Mouse (Mus musculus): ENCODE data around the gene Bnc2. TPM values are rescaled to one million over a fixed set of nuclear protein-coding genes. Genes with fewer than 3 reads are reported as not detected.

The Bnc2 gene
- polyA plus RNA-seq, 1 experiment from 2014 or later: 18.0 TPM

- ATAC-seq: no peak
- H3K27ac ChIP-seq: no peak overlapping the region
- 74% methylated on average over 4 of the region's 4 CpGs for WGBS
These were observed 221.5 kb downstream of the Bnc2 start for GRCm38 (mm10) chr4:84453586-84453985.

GRCm38 (mm10) chr4:84452642-84453041 lies 222.4 kb downstream of the Bnc2 start:
- H3K4me2 ChIP-seq (replicated peaks): no peak overlapping the region
- no peak for ATAC-seq

More at GRCm38 (mm10) chr4:84453586-84453985, 221.5 kb downstream of the Bnc2 start:
- H3K4me2 ChIP-seq (replicated peaks): no peak overlapping the region
- H3K27me3 ChIP-seq (replicated peaks): no peaks in the 10 kb centered on the region
- no peaks in the 10 kb centered on the region for H3K9me3 ChIP-seq
- no peak overlapping the region for H3K9ac ChIP-seq
- H3K4me3 ChIP-seq (replicated peaks): no peak overlapping the region
- H3K36me3 ChIP-seq: no peaks in the 10 kb centered on the region
- no peaks in the 10 kb centered on the region for H3K4me1 ChIP-seq (replicated peaks)

GRCm38 (mm10) chr4:84449246-84450005 lies 225.6 kb downstream of the Bnc2 start:
- no peak overlapping the region for H3K27ac ChIP-seq
- H3K36me3 ChIP-seq: no peaks in the 10 kb centered on the region
- peak; percentile 80 for ATAC-seq

More at GRCm38 (mm10) chr4:84452642-84453041, 222.4 kb downstream of the Bnc2 start:
- Histone ChIP-seq H3K4me3 (replicated peaks) (no peak overlapping the region), H3K9ac (no peak overlapping the region), H3K4me1 (replicated peaks) (no peaks in the 10 kb centered on the region), H3K27me3 (replicated peaks) (no peaks in the 10 kb centered on the region), H3K9me3 (no peaks in the 10 kb centered on the region), H3K36me3 (no peaks in the 10 kb centered on the region), H3K27ac (no peak overlapping the region)
- 81% methylated on average over 3 of the region's 3 CpGs for WGBS

GRCm38 (mm10) chr4:84433324-84433723 lies 241.8 kb downstream of the Bnc2 start:
- no peak overlapping the region for H3K4me3 ChIP-seq (replicated peaks)
- H3K27ac ChIP-seq: no peak overlapping the region
- H3K4me2 ChIP-seq (replicated peaks): no peak overlapping the region
- no peaks in the 10 kb centered on the region for H3K27me3 ChIP-seq (replicated peaks)
- no peaks in the 10 kb centered on the region for H3K9me3 ChIP-seq
- ATAC-seq: no peak
- 96% methylated on average over 9 of the region's 9 CpGs for WGBS
- H3K36me3 ChIP-seq: no peaks in the 10 kb centered on the region
- no peak overlapping the region for H3K9ac ChIP-seq
- peaks cover 3% of the 10 kb centered on the region; the same call in 1 of the 2 replicates for H3K4me1 ChIP-seq (replicated peaks)

More at GRCm38 (mm10) chr4:84449246-84450005, 225.6 kb downstream of the Bnc2 start:
- Histone ChIP-seq H3K4me2 (replicated peaks) (no peak overlapping the region), H3K9ac (no peak overlapping the region), H3K4me3 (replicated peaks) (no peak overlapping the region), H3K4me1 (replicated peaks) (no peaks in the 10 kb centered on the region), H3K9me3 (no peaks in the 10 kb centered on the region), H3K27me3 (replicated peaks) (no peaks in the 10 kb centered on the region)
- WGBS: 55% methylated on average over 7 of the region's 7 CpGs

- H3K4me1 ChIP-seq (replicated peaks): peaks cover 3% of the 10 kb centered on the region; the same call in 1 of the 2 replicates
These were observed 243.2 kb downstream of the Bnc2 start for GRCm38 (mm10) chr4:84431677-84432515.

GRCm38 (mm10) chr4:84427955-84428354 lies 247.1 kb downstream of the Bnc2 start:
- H3K4me3 ChIP-seq (replicated peaks): no peak overlapping the region
- no peak overlapping the region for H3K27ac ChIP-seq
- ATAC-seq: no peak
- H3K9ac ChIP-seq: no peak overlapping the region
- no peaks in the 10 kb centered on the region for H3K36me3 ChIP-seq
- no peaks in the 10 kb centered on the region for H3K27me3 ChIP-seq (replicated peaks)
- H3K9me3 ChIP-seq: no peaks in the 10 kb centered on the region
- WGBS: 74% methylated on average over 3 of the region's 3 CpGs
- peaks cover 3% of the 10 kb centered on the region; the same call in 1 of the 2 replicates for H3K4me1 ChIP-seq (replicated peaks)
- no peak overlapping the region for H3K4me2 ChIP-seq (replicated peaks)

More at GRCm38 (mm10) chr4:84431677-84432515, 243.2 kb downstream of the Bnc2 start:
- no peaks in the 10 kb centered on the region for H3K27me3 ChIP-seq (replicated peaks)
- no peak overlapping the region for H3K9ac ChIP-seq
- H3K27ac ChIP-seq: no peak overlapping the region
- 60% methylated on average over 6 of the region's 6 CpGs for WGBS
- no peaks in the 10 kb centered on the region for H3K36me3 ChIP-seq
- no peaks in the 10 kb centered on the region for H3K9me3 ChIP-seq
- no peak overlapping the region for H3K4me3 ChIP-seq (replicated peaks)
- H3K4me2 ChIP-seq (replicated peaks): no peak overlapping the region
- 0 out of 2 replicates have a peak, but pooled peaks have one; percentile 43 for ATAC-seq

- WGBS: 92% methylated on average over 2 of the region's 2 CpGs
- ATAC-seq: no peak
- Histone ChIP-seq H3K4me2 (replicated peaks) (no peak overlapping the region), H3K9me3 (no peaks in the 10 kb centered on the region), H3K4me1 (replicated peaks) (peaks cover 8% of the 10 kb centered on the region; the same call in 1 of the 2 replicates), H3K36me3 (no peaks in the 10 kb centered on the region), H3K27ac (no peak overlapping the region), H3K9ac (no peak overlapping the region), H3K4me3 (replicated peaks) (no peak overlapping the region), H3K27me3 (replicated peaks) (no peaks in the 10 kb centered on the region)
These were observed 263.6 kb downstream of the Bnc2 start for GRCm38 (mm10) chr4:84411431-84411830.

GRCm38 (mm10) chr4:84407328-84408028 lies 267.6 kb downstream of the Bnc2 start:
- Histone ChIP-seq H3K9me3 (no peaks in the 10 kb centered on the region), H3K27me3 (replicated peaks) (no peaks in the 10 kb centered on the region), H3K36me3 (no peaks in the 10 kb centered on the region), H3K27ac (no peak overlapping the region), H3K4me3 (replicated peaks) (no peak overlapping the region), H3K4me2 (replicated peaks) (no peak overlapping the region), H3K4me1 (replicated peaks) (peaks cover 11% of the 10 kb centered on the region; the same call in 1 of the 2 replicates), H3K9ac (no peak overlapping the region)
- 34% methylated on average over 6 of the region's 6 CpGs for WGBS
- no peak; the same call in 1 of the 2 replicates for ATAC-seq

GRCm38 (mm10) chr4:84403356-84404145 lies 271.5 kb downstream of the Bnc2 start:
- Histone ChIP-seq H3K27ac (no peak overlapping the region), H3K27me3 (replicated peaks) (no peaks in the 10 kb centered on the region), H3K9ac (no peak overlapping the region), H3K36me3 (no peaks in the 10 kb centered on the region), H3K4me1 (replicated peaks) (peaks cover 11% of the 10 kb centered on the region; the same call in 1 of the 2 replicates), H3K4me2 (replicated peaks) (no peak overlapping the region), H3K9me3 (no peaks in the 10 kb centered on the region), H3K4me3 (replicated peaks) (no peak overlapping the region)
- ATAC-seq: no peak
- 33% methylated on average over 9 of the region's 9 CpGs for WGBS

GRCm38 (mm10) chr4:84388991-84389390 lies 286.1 kb downstream of the Bnc2 start:
- Histone ChIP-seq H3K27ac (no peak overlapping the region), H3K36me3 (no peaks in the 10 kb centered on the region), H3K4me1 (replicated peaks) (no peaks in the 10 kb centered on the region), H3K9me3 (no peaks in the 10 kb centered on the region), H3K9ac (no peak overlapping the region), H3K4me3 (replicated peaks) (no peak overlapping the region), H3K4me2 (replicated peaks) (no peak overlapping the region), H3K27me3 (replicated peaks) (no peaks in the 10 kb centered on the region)
- no peak for ATAC-seq
- 87% methylated on average over 5 of the region's 5 CpGs for WGBS

GRCm38 (mm10) chr4:84385156-84385555 lies 289.9 kb downstream of the Bnc2 start:
- Histone ChIP-seq H3K4me2 (replicated peaks) (no peak overlapping the region), H3K4me1 (replicated peaks) (no peaks in the 10 kb centered on the region), H3K9me3 (no peaks in the 10 kb centered on the region), H3K9ac (no peak overlapping the region), H3K4me3 (replicated peaks) (no peak overlapping the region), H3K36me3 (no peaks in the 10 kb centered on the region), H3K27ac (no peak overlapping the region), H3K27me3 (replicated peaks) (no peaks in the 10 kb centered on the region)
- 91% methylated on average over 1 of the region's 1 CpGs for WGBS
- no peak for ATAC-seq

Data from intestine, embryonic 15.5 days (tissue).